Mouse (Mus musculus) ES-E14 (cell line): ENCODE results near the gene Hsh2d. TPM values are rescaled to one million over a fixed set of nuclear protein-coding genes. Genes with fewer than 3 reads are reported as not detected.

Experiments used
- DNase-seq: peaks from one replicate; pipeline ENCODE4 v3.0.0-alpha.2; 2013; ENCODE audit warnings: low read depth, low spot score
- H3K27ac ChIP-seq: 2 replicates; pipeline ENCODE4 v1.5.1; 2012; ENCODE audit warnings: low read depth, mild to moderate bottlenecking, low read length, moderate library complexity, mixed read lengths; ENCODE audit not compliant: poor library complexity, insufficient read depth, severe bottlenecking
- H3K36me3 ChIP-seq: 2 replicates; pipeline ENCODE4 v1.6.1; 2012; ENCODE audit warnings: mild to moderate bottlenecking, low read length, moderate library complexity, mixed read lengths; ENCODE audit not compliant: control insufficient read depth, poor library complexity, insufficient read depth, severe bottlenecking
- H3K4me1 ChIP-seq, 2 experiments: fragments of 150-350 bp in 1 of 2; sonication (generic) in 1 of 2; 2 replicates each; pipeline ENCODE4 v1.6.1; 2012; ENCODE audit warnings: low read length in 2 of 2, mild to moderate bottlenecking in 1 of 2, mixed read lengths in 1 of 2; ENCODE audit not compliant: control insufficient read depth in 2 of 2, insufficient read depth in 2 of 2, poor library complexity in 1 of 2
- H3K4me3 ChIP-seq, 2 experiments: fragments of 150-350 bp in 1 of 2; sonication (generic) in 1 of 2; 2 replicates each; pipeline ENCODE4 v1.5.1; 2012; ENCODE audit warnings: low read length in 2 of 2, low read depth in 1 of 2, mild to moderate bottlenecking in 1 of 2, mixed read lengths in 1 of 2; ENCODE audit not compliant: insufficient read depth in 1 of 2, poor library complexity in 1 of 2, severe bottlenecking in 1 of 2
- H3K9ac ChIP-seq: 2 replicates; pipeline ENCODE4 v1.6.1; 2012; ENCODE audit warnings: low read depth, mild to moderate bottlenecking, low read length, mixed read lengths; ENCODE audit not compliant: poor library complexity, insufficient read depth, severe bottlenecking
- H3K9me3 ChIP-seq: fragments of 150-350 bp; sonication (generic); 2 replicates; pipeline ENCODE4 v1.6.1; 2012; ENCODE audit warnings: low read depth, mild to moderate bottlenecking, low read length; ENCODE audit not compliant: control insufficient read depth, insufficient read depth
- CHD2 ChIP-seq: IDR thresholded peaks from 2 replicates; pipeline ENCODE4 v1.6.1; 2014; ENCODE audit warnings: mild to moderate bottlenecking, low read depth, low read length, inconsistent platforms
- HCFC1 ChIP-seq: IDR thresholded peaks from 2 replicates; pipeline ENCODE4 v1.6.1; 2012; ENCODE audit warnings: low read length, inconsistent platforms, borderline replicate concordance; ENCODE audit not compliant: insufficient read depth
- MAFK ChIP-seq: IDR thresholded peaks from 2 replicates; pipeline ENCODE4 v1.6.1; 2014; ENCODE audit warnings: mild to moderate bottlenecking, low read depth, low read length, inconsistent platforms; ENCODE audit not compliant: insufficient read depth
- ZC3H11A ChIP-seq: IDR thresholded peaks from 2 replicates; pipeline ENCODE4 v1.6.1; 2012; ENCODE audit warnings: low read depth, mild to moderate bottlenecking, inconsistent platforms, low read length, borderline replicate concordance
- ZNF384 ChIP-seq: IDR thresholded peaks from 2 replicates; pipeline ENCODE4 v1.6.1; 2012; ENCODE audit warnings: low read depth, low read length, inconsistent platforms
- in situ Hi-C, 2 experiments: fragments of 600-800 bp; cut with MboI; formaldehyde crosslinking; loops; one replicate each; pipeline ENCODE4 v1.15.1; 2025; ENCODE audit warnings: low sequenced_read_pairs in 2 of 2, inconsistent platforms in 1 of 2; ENCODE audit not compliant: unreplicated experiment in 2 of 2
- total RNA-seq: library from RNA; depleted of rRNA; stranded (reverse); fragments of 300-350 nt; gene quantifications from 2 replicates; pipeline ENCODE4 v1.2.3, GENCODE M21; 2012

Gene Hsh2d
- total RNA-seq, 1 experiment = 0.45 TPM

- no peak for TF ChIP-seq HCFC1
- TF ChIP-seq ZNF384 = no peak
- TF ChIP-seq ZC3H11A = no peak
- no peak for TF ChIP-seq MAFK
- no peak for TF ChIP-seq CHD2
- DNase-seq = no peak
- Histone ChIP-seq H3K9ac (no peak overlapping the region), H3K36me3 (peaks cover 8% of the 10 kb centered on the region), H3K9me3 (no peaks in the 10 kb centered on the region), H3K4me1 (peaks cover 0 to 5% of the 10 kb centered on the region in 2 experiments; a peak in 2 of 4 replicates), H3K4me3 (no peak overlapping the region), H3K27ac (no peak overlapping the region)
- in situ Hi-C loops = no loop called here
Measured at GRCm38 (mm10) chr8:72153382-72153781, 36.1 kb upstream of the Hsh2d start.

DNA sequence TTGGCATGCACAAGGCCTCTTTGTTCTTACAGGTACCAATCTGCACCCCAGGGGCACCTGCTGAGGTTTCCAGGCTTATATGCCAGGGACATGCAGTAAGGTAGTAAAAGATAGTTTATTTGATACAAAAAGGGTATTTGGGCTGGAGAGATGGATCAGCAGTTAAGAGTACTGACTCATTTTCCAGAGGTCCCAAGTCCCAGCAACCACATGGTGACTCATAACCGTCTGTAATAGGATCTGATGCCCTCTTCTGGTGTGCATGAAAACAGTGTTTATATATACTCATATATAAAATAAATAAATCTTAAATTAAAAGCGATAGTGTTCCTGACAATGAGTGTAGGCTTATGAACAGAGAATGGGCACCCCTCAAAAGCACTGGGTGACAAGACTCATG is 31.3 kb upstream of the Hsh2d start:
- H3K9me3 ChIP-seq = no peaks in the 10 kb centered on the region
- H3K4me3 ChIP-seq = peak overlapping the region in 1 of 2 experiments; percentile 1; a peak in 1 of 4 replicates
- peaks cover 4% of the 10 kb centered on the region; the same call in 1 of the 2 replicates for H3K36me3 ChIP-seq
- no peak overlapping the region for H3K27ac ChIP-seq
- TF ChIP-seq MAFK (no peak), ZNF384 (no peak)
- peaks cover 0 to 7% of the 10 kb centered on the region in 2 experiments; a peak in 2 of 4 replicates for H3K4me1 ChIP-seq
- peak overlapping the region; percentile 60; the same call in 1 of the 2 replicates for H3K9ac ChIP-seq
- DNase-seq = no peak
- in situ Hi-C loops = no loop called here

GRCm38 (mm10) chr8:72158726-72159125 is 30.7 kb upstream of the Hsh2d start:
- Histone ChIP-seq H3K9ac (peak overlapping the region; percentile 47; the same call in 1 of the 2 replicates), H3K4me1 (peaks cover 0 to 7% of the 10 kb centered on the region in 2 experiments; a peak in 2 of 4 replicates), H3K27ac (no peak overlapping the region), H3K9me3 (no peaks in the 10 kb centered on the region), H3K4me3 (peak overlapping the region in 1 of 2 experiments; percentile 10; a peak in 1 of 4 replicates), H3K36me3 (peaks cover 4% of the 10 kb centered on the region; the same call in 1 of the 2 replicates)
- TF ChIP-seq CHD2 (no peak), ZNF384 (no peak), ZC3H11A (no peak), MAFK (no peak), HCFC1 (no peak)
- no peak for DNase-seq
- in situ Hi-C loops = no loop called here

DNA sequence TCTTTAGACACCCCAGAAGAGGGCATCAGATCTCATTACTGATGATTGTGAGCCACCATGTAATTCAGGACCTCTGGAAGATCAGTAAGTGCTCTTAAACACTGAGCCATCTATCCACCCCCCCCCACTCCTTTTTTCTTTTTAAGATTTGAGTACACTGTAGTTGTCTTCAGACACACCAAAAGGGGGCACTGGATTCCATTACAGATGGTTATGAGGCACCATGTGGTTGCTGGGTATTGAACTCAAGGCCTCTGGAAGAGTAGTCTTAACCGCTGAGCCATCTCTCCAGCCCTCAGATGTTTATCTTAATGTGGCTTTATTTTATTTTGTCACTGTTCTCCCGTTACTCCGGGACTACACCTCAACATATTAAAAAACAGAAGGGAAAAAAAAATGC is 29.4 kb upstream of the Hsh2d start:
- H3K27ac ChIP-seq = no peak overlapping the region; the same call in 1 of the 2 replicates
- in situ Hi-C loops = no loop called here
- H3K9ac ChIP-seq = peak overlapping the region; percentile 94; the same call in 1 of the 2 replicates

More for the DNA sequence above, 29.4 kb upstream of the Hsh2d start:
- H3K9me3 ChIP-seq = no peaks in the 10 kb centered on the region
- TF ChIP-seq HCFC1 (no peak), ZNF384 (no peak), CHD2 (no peak), ZC3H11A (no peak), MAFK (no peak)
- H3K4me3 ChIP-seq = peak overlapping the region; percentile 70 to 83
- DNase-seq = no peak
- peaks cover 4% of the 10 kb centered on the region; the same call in 1 of the 2 replicates for H3K36me3 ChIP-seq
- peaks cover 0 to 7% of the 10 kb centered on the region in 2 experiments; a peak in 2 of 4 replicates for H3K4me1 ChIP-seq
